Mouse (Mus musculus): Measurements from ENCODE around the gene Hist1h2an.
"Not testable (repeated sequence)": the region's sequence is repeated elsewhere in the genome, so short reads cannot be mapped to it uniquely, and the experiment has no call there.

Hist1h2an gene

DNA sequence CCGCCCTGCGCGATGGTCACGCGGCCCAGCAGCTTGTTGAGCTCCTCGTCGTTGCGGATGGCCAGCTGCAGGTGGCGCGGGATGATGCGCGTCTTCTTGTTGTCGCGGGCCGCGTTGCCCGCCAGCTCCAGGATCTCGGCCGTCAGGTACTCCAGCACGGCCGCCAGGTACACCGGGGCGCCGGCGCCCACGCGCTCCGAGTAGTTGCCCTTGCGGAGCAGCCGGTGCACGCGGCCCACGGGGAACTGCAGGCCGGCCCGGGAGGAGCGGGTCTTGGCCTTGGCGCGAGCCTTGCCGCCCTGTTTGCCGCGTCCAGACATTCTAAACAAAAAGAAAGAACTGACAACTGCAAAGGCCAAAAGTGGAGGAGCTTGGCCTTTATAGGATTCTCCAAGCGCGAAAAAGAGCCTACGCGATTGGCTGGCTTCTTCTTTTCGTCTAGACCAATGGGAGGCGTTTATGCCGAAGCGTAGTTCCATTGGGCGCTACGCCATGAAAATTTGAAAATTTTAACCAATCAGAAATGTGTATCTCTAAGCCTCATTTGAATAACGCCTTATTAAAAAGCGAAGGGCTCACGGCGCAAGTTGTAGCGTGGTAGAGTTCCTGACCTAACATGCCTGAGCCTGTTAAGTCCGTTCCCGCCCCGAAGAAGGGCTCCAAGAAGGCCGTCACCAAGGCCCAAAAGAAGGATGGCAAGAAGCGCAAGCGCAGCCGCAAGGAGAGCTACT, at the start of gene Hist1h2an, which contains the start of gene Hist1h2bp:
Gene Hist1h2an, minus strand, starts transcription at position 320 of the 731 bp plus-strand sequence.
Gene Hist1h2bp, plus strand, starts transcription at position 563 of the 731 bp plus-strand sequence.
- not testable (repeated sequence) for DNase-seq (ENCODE audit: low read depth, low spot score)

DNA sequence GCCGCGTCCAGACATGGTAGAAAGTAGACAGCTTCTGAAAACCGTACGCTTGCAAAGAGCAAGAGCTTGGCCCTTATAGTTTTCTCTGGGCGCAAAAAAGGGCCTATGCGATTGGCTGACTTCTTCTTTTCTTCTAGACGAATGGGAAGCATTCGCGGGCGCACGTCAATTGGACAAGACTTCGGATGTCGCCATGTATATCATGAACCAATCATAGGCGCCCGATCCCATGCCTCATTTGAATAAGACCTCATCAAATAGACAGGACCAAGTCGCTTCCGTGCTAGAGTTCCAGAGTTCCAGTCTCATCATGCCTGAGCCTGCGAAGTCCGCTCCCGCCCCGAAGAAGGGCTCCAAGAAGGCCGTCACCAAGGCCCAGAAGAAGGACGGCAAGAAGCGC, 46.4 kb upstream of the Hist1h2an start, which contains the start of the genes Hist1h2ap and Hist1h2br:
Gene Hist1h2ap, minus strand, starts transcription at position 47 of the 400 bp plus-strand sequence.
Gene Hist1h2br, plus strand, starts transcription at position 283 of the 400 bp plus-strand sequence.
- DNase-seq (ENCODE audit: low read depth, low spot score) = not testable (repeated sequence)

DNA sequence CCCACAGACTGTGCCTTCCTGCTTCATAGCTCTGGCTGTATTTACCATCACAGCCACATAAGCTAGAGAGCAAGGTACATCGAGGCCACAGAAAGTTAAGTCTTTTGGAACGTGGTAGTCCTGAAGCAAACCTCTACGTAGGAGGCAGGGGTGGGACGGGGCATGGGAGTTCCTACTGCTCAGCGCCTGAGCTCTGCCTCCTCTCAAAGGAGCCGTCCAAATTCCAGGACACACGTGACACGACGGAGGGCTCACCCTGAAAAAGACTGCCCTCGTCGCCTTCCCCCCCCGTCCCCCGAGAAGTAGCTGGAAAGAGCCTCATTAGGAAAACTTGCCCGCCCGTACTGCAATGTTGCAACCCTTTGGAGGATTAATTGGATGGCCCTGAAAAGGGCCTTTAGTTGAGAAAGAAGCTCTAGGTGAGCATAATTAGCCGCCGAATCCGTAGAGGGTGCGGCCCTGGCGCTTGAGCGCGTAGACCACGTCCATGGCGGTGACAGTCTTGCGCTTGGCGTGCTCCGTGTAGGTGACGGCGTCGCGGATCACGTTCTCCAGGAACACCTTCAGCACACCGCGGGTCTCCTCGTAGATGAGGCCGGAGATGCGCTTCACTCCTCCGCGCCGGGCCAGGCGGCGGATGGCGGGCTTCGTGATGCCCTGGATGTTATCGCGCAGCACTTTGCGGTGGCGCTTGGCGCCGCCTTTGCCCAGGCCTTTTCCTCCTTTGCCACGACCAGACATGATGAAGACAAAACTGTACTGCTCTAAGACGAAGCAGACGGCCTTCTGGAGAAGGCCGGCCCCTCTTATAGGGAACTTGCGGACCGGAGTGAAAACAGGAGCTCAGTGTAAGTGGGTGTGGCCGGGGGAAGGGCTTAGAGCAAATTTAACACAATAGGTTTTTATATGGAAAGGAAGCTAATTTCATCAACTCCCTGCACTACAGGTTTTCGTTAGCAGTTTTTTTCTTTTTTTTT, 44.7 kb upstream of the Hist1h2an start, which contains the start of gene Hist1h4n:
Gene Hist1h4n, minus strand, starts transcription at position 779 of the 977 bp plus-strand sequence.
- not testable (repeated sequence) for DNase-seq (ENCODE audit: low read depth, low spot score)

DNA sequence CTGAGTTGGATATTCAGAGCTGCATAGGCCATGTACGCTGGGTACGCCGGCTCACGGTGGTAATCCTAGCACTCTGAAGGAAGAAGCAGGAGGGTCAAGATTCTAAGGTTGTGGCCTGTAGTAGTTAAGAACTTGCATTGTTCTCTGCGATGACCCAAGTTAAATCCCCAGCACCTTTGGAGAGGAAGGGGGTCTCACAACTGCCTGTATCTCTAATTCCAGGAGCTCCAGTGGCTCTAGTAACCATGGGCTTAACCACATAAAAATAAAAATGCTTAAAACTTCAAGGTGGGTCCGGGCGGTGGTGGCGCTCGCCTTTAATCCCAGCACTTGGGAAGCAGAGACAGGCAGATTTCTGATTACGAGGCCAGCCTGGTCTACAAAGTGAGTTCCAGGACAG, 43.3 kb upstream of the Hist1h2an start:
- DNase-seq (ENCODE audit: low read depth, low spot score) = no peak

DNA sequence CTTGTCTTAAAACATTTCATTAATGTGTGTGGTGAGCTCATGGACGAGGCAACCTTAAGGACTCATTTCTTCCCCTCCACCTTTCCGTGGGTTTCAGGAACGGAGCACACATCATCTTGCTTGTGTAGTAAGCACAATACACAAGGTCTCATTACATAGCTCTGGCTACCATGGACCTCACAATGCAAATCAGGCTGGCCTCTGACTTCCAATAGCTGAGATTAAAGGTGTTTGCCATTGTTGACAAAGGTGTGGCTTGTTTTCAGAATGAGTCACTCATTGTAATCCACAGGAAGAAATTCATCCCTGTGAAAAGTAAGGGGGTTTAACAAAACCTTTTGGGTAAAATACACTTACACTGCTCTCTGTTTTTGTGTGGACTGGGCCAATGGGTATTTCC, 41.5 kb upstream of the Hist1h2an start:
- no peak for DNase-seq (ENCODE audit: low read depth, low spot score)

DNA sequence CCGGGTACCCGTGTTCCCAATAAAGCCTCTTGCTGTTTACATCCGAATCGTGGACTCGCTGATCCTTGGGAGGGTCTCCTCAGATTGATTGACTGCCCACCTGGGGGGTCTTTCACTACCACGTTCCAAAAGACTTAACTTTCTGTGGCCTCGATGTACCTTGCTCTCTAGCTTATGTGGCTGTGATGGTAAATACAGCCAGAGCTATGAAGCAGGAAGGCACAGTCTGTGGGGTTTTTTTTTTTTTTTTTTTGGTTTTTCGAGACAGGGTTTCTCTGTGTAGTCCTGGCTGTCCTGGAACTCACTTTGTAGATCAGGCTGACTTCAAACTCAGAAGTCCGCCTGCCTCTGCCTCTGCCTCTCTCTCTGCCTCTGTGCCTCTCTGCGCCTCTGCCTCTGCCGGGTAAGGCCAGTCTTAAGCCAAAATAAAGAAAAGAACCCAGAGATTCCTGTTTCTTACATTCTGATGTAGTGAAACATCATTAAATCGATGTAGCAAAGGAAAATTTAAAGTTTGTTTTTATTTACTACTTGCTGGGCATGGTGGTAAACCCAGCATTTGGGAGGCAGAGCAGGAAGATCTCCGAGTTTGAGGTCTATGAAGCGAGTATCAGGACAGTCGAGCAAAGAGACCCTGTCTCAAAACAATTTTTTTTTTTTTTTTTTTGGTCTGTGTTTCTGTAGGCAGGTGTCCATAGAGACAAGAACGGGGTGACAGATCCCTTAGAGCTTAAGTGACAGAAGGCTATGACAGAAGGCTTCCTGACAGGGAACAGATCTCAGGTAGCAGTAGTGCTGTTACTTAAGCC, 33.3 kb upstream of the Hist1h2an start:
- not testable (repeated sequence) for DNase-seq (ENCODE audit: low read depth, low spot score)

DNA sequence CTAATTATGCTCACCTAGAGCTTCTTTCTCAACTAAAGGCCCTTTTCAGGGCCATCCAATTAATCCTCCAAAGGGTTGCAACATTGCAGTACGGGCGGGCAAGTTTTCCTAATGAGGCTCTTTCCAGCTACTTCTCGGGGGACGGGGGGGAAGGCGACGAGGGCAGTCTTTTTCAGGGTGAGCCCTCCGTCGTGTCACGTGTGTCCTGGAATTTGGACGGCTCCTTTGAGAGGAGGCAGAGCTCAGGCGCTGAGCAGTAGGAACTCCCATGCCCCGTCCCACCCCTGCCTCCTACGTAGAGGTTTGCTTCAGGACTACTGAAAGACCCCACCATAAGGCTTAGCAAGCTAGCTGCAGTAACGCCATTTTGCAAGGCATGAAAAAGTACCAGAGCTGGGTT, 25.1 kb upstream of the Hist1h2an start:
- DNase-seq (ENCODE audit: low read depth, low spot score) = not testable (repeated sequence)

DNA sequence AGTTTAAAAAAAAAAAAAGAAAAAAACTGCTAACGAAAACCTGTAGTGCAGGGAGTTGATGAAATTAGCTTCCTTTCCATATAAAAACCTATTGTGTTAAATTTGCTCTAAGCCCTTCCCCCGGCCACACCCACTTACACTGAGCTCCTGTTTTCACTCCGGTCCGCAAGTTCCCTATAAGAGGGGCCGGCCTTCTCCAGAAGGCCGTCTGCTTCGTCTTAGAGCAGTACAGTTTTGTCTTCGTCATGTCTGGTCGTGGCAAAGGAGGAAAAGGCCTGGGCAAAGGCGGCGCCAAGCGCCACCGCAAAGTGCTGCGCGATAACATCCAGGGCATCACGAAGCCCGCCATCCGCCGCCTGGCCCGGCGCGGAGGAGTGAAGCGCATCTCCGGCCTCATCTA, 24.5 kb upstream of the Hist1h2an start, which contains the start of gene Hist1h4m:
Gene Hist1h4m, plus strand, starts transcription at position 208 of the 400 bp plus-strand sequence.
- DNase-seq (ENCODE audit: low read depth, low spot score) = not testable (repeated sequence)

DNA sequence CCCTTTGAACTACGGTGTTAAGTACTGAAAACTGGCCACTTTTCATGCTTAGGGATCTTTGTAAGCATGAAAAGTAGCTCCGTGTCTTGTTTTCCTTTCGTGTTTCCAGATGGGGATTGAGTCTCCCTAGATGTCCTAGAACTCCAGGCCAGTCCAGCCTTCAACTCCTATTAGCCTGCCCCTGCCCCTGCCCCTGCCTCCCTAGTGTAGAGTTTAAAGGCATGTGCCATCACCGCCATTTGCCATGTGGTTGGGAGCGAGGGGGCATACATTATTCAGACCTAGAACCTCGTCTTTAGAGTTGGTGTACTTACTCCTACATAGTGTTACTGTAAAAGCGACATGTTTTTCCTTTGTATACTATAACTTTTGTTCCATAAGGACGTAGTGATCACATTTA, 24.1 kb upstream of the Hist1h2an start:
- DNase-seq (ENCODE audit: low read depth, low spot score) = not testable (repeated sequence)

DNA sequence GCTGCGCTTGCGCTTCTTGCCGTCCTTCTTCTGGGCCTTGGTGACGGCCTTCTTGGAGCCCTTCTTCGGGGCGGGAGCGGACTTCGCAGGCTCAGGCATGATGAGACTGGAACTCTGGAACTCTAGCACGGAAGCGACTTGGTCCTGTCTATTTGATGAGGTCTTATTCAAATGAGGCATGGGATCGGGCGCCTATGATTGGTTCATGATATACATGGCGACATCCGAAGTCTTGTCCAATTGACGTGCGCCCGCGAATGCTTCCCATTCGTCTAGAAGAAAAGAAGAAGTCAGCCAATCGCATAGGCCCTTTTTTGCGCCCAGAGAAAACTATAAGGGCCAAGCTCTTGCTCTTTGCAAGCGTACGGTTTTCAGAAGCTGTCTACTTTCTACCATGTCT, 23.1 kb upstream of the Hist1h2an start, which contains the start of the genes Hist1h2bq and Hist1h2ao:
Gene Hist1h2bq, minus strand, starts transcription at position 125 of the 400 bp plus-strand sequence.
Gene Hist1h2ao, plus strand, starts transcription at position 393 of the 400 bp plus-strand sequence.
- not testable (repeated sequence) for DNase-seq (ENCODE audit: low read depth, low spot score)

DNA sequence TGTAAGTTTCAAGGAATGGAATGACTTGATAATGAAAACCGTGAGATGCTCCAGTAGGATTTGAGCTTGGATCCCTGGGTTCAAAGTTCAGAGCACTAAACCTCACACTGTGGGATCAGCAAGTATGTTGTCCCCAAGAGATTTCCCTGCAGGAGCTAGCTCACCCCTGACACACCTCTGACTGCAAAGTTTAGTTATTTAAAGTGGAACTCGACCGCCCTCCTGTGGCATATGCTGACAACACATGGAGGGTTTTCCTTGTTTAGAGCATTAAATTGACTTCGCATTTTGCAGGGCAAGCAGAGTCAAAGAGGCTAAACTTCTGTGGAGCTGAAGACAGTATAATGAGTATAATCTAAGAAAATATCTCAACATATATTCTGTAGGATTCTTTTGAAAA, 16.0 kb upstream of the Hist1h2an start:
- DNase-seq (ENCODE audit: low read depth, low spot score) = not testable (repeated sequence)

DNA sequence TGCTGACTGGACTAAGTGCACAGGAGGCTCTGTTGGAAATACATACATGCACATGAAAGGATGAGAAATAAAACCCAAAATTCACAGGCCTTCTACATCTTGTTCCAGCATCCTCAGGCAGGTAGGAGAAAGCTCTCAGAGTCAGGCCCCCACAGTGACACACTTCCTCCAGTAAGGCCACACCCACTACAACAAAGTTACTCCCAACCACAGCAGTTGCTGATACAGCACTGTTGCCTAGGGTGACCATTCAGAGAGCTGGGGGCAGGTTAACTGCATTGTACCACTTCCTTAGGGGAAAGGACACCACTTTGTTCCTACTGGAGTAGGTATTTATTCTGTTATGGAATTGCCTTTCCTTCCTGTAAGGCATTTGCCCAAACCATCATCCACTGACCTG, 10.1 kb upstream of the Hist1h2an start:
- not testable (repeated sequence) for DNase-seq (ENCODE audit: low read depth, low spot score)

DNA sequence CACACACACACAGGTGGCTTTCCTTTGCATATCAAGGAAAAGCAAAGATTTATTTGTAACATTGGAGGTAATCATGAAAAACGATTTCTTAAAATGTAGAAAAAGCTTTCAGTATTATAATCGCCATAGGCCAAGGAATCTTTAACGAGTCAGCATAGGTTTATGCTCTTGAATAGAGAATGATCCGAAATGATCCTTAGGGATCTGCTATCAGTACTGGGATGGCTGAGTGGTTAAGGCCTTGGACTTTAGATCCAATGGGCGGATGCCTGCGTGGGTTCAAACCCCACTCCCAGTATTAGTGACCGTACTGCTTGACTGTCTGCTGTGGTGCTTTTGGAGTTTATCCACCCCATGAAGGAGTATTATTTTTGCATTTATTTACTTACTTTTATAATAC, 8.6 kb upstream of the Hist1h2an start:
- no peak for DNase-seq (ENCODE audit: low read depth, low spot score)

DNA sequence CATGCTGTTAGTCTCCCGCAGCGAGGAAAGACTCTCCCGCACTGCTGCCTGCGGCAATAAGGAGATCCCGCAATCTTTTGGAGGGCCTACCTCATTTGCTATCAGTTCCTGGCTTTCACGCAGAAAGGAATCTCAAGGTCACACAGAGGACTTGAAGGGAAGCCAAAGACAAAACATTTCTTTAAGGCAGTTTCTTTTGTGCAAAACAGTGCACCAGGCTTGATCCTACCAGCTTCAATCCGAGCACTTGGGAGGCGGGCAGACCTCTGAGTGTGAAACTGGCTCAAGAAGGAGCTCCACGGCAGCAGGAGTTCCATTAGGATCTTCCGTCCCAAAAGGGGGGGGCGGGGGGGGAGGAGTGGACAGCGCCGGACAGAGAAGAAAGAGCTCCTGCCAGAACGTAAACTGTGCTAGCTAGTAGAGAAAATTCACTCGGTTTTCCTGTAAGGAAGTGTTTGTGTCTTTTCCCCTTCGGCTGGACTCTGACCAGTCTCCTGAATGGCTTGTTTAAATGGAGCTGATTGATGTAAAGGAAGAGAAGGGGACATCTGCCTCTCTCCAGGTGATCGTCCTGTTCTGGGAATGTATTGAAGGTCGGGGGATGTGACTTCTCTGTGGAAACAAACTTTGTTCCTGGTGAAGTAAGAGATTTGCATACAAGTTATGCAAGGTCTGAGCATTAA, 3.7 kb upstream of the Hist1h2an start:
- DNase-seq (ENCODE audit: low read depth, low spot score) = no peak

DNA sequence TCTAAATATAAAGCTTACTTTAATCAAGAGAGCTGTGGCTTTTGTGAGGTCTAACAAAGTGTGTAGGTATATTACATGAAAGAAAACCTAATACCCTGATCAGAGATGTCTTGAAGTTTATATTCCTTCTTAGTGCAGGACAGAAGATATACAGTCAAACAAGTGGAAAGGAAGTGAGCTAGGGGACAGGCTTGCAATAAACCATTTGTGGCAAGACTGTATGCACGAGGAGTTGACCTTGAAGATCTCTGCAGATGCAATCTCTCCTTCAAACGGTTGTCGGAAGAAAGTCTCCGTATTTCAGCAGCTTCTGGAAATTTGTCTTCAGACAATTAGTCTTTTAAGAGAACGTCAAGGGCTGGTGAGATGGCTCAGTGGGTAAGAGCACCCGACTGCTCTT, 2.9 kb upstream of the Hist1h2an start:
- DNase-seq (ENCODE audit: low read depth, low spot score) = no peak

DNA sequence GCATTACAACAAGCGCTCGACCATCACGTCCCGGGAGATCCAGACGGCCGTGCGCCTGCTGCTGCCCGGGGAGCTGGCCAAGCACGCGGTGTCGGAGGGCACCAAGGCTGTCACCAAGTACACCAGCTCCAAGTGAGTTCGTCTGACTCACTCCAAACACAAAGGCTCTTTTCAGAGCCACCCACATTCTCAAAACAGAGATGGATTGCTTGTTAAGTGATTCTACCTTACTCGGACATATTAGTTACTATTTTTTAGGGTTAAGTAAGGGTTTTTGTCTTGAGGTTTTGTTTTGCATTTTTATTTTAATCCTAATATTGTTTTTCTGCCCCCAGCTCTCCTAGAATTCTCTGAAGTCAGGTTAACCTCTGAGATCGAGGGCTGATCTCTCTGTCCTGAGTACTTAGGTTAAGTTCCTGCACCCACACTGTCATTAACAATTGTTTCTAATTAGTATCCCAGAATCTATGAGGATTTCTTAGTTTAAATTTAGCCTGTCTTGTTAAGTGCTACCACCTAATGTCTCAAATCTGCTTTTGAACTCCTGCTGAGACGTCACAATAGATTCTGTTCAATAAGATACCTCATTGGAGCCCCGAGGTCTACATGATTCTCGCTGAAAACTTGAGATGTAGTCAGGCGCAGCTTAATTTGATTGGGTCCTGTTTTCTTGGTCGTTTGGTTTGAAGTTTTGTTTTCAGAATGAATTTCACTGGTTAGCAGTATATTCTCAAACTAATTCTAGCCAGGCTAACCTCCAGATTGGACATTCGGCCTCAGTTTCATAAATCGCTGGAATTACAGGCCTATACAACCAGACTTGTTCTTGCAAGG, 959 bp upstream of the Hist1h2an start:
- DNase-seq (ENCODE audit: low read depth, low spot score) = no peak

DNA sequence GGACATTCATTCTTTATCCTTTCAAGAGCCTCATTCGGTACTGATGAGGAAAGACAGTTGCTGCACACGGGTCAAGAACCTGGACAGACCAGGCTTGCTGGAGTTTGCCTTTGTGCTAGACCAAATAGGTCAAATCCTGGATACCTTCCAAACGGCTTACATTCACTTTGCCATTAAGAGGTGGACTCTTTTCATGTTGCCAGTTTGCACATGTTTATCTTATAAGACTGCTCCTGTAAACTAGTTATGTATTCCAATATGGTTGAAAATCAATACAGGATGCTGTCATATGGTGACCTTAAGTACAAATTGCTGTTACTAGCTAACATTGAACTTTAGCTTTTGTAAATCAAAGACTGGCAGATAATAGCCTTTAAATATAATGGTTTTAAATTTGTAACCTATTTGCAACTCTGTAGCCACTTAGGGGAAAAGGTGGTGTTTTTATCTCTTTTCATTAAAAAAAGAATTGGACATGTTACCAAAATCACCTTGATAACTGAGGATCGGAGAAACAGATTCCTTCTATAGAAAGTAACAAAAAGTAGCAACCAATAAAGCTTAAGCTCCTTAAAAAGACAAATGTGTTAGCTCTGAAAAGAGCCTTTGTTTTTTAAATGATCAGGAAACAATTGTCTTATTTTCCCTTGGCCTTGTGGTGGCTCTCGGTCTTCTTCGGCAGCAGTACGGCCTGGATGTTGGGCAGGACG, 674 bp downstream of the Hist1h2an start:
- no peak for DNase-seq (ENCODE audit: low read depth, low spot score)

DNA sequence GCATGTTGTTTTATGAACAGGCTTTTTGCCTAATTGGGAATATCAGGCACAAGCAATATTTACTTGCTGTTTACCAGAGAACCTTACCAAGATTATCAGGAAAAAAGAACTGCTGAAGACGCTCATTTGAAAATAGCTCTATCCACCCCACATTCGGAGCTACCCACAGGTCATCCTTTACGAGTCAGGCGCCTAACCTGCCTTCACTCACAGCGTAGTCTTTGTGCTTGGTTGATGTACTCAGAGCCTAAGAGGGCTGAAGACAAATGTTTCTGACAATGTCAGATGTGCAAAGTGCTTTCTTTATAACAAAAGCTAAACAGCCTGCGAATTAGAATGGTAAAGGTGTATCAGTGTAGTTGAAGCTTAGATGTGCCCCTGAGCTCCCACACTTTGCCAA, 2.7 kb downstream of the Hist1h2an start:
- no peak for DNase-seq (ENCODE audit: low read depth, low spot score)

DNA sequence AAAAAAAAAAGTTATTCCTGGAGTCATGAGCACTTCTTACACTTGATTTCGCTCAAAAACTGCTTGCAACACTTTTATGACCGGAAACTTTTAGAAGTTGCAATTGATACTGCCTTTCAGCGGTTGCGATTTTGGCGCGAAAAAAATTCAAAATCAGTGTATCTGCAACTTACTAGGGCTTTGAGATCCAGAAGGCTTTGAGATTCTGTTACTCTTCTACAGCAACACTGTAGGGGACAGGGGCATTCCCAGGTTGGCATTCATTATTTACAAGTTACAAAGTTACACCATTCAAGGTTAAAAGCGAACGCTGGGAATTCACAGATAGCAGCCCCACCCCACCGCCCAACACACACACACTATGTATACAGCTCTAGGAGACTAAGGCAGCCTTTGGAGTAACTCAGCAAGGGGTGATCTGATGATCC, 3.3 kb downstream of the Hist1h2an start:
- no peak for DNase-seq (ENCODE audit: low read depth, low spot score)
